Mouse (Mus musculus) CH12.LX (cell line): ENCODE measurements around the gene Fam71e1. TPM values are rescaled to one million over a fixed set of nuclear protein-coding genes. Genes with fewer than 3 reads are reported as not detected.

Experiments used
- DNase-seq: peaks from one replicate; pipeline ENCODE4 v3.0.0-alpha.2; 2013; ENCODE audit errors: extremely low read depth
- H3K27ac ChIP-seq: 2 replicates; pipeline ENCODE4 v1.5.1; 2012; ENCODE audit warnings: low read depth, mild to moderate bottlenecking, control low read depth, moderate library complexity; ENCODE audit not compliant: insufficient read depth
- H3K27me3 ChIP-seq: replicated peaks from 2 replicates; pipeline ENCODE3; 2012; ENCODE audit warnings: inconsistent platforms
- H3K36me3 ChIP-seq, 2 experiments: replicated peaks in 1 of 2; 2 replicates each; pipeline versions ENCODE3 to v1.6.1; 2012; ENCODE audit warnings: inconsistent platforms in 1 of 2, low read length in 1 of 2, mild to moderate bottlenecking in 1 of 2, mixed read lengths in 1 of 2, moderate library complexity in 1 of 2; ENCODE audit not compliant: control insufficient read depth in 1 of 2, insufficient read depth in 1 of 2
- H3K4me1 ChIP-seq, 2 experiments: 2 replicates each; pipeline ENCODE4 v1.6.1; 2012; ENCODE audit warnings: inconsistent platforms in 1 of 2, moderate library complexity in 1 of 2; ENCODE audit not compliant: insufficient read depth in 2 of 2, control insufficient read depth in 1 of 2
- H3K4me2 ChIP-seq: 2 replicates; pipeline ENCODE4 v1.6.1; 2012; ENCODE audit warnings: low read depth, mild to moderate bottlenecking, control low read depth; ENCODE audit not compliant: poor library complexity, insufficient read depth, severe bottlenecking
- H3K4me3 ChIP-seq, 3 experiments: fragments of 150-350 bp in 1 of 3; sonication (generic) in 1 of 3; replicated peaks in 1 of 3; 2 replicates each; pipeline versions ENCODE3 to v1.5.1; 2011 to 2012; ENCODE audit warnings: low read depth in 2 of 3, low read length in 2 of 3, mild to moderate bottlenecking in 2 of 3, moderate library complexity in 2 of 3, control low read depth in 1 of 3, improper control_type of control experiment in 1 of 3, inconsistent platforms in 1 of 3, mixed read lengths in 1 of 3; ENCODE audit not compliant: poor library complexity in 1 of 3
- H3K79me2 ChIP-seq: replicated peaks from 2 replicates; pipeline ENCODE4 v1.6.1; 2012; ENCODE audit warnings: mild to moderate bottlenecking, moderate library complexity; ENCODE audit not compliant: control insufficient read depth, poor library complexity, insufficient read depth, severe bottlenecking; ENCODE audit errors: extremely low read depth
- H3K9ac ChIP-seq: 2 replicates; pipeline ENCODE4 v1.6.1; 2012; ENCODE audit warnings: low read depth, mild to moderate bottlenecking, control low read depth, moderate library complexity; ENCODE audit not compliant: insufficient read depth
- H3K9me3 ChIP-seq: replicated peaks from 2 replicates; pipeline ENCODE3; 2012; ENCODE audit warnings: low read length, inconsistent platforms, mixed read lengths
- CHD2 ChIP-seq: IDR thresholded peaks from 2 replicates; pipeline ENCODE4 v1.6.1; 2011; ENCODE audit warnings: low read length, improper control_type of control experiment
- CTCF ChIP-seq, 2 experiments: IDR thresholded peaks in 1 of 2; conservative IDR thresholded peaks in 1 of 2; 2 replicates each; pipeline ENCODE4 v1.5.1; 2011 to 2012; ENCODE audit warnings: low read depth in 2 of 2, low read length in 2 of 2, improper control_type of control experiment in 1 of 2, inconsistent platforms in 1 of 2, mild to moderate bottlenecking in 1 of 2, moderate library complexity in 1 of 2
- E2F4 ChIP-seq: IDR thresholded peaks from 2 replicates; pipeline ENCODE4 v1.6.1; 2011; ENCODE audit warnings: low read depth, low read length, improper control_type of control experiment; ENCODE audit not compliant: insufficient replicate concordance
- EP300 ChIP-seq: IDR thresholded peaks from 2 replicates; pipeline ENCODE4 v1.6.1; 2011; ENCODE audit warnings: low read length, improper control_type of control experiment
- ETS1 ChIP-seq: conservative IDR thresholded peaks from 2 replicates; pipeline ENCODE4 v1.6.1; 2012; ENCODE audit warnings: low read depth, mild to moderate bottlenecking, inconsistent platforms, low read length, improper control_type of control experiment, moderate library complexity
- GABPA ChIP-seq: IDR thresholded peaks from 2 replicates; pipeline ENCODE4 v1.6.1; 2012; ENCODE audit warnings: low read depth, low read length, improper control_type of control experiment, inconsistent platforms; ENCODE audit not compliant: insufficient replicate concordance
- IRF4 ChIP-seq: IDR thresholded peaks from 2 replicates; pipeline ENCODE4 v1.6.1; 2014; ENCODE audit warnings: low read depth, mild to moderate bottlenecking, inconsistent platforms, low read length, improper control_type of control experiment
- MAX ChIP-seq: IDR thresholded peaks from 2 replicates; pipeline ENCODE4 v1.6.1; 2011; ENCODE audit warnings: low read length, improper control_type of control experiment
- MEF2A ChIP-seq: IDR thresholded peaks from 2 replicates; pipeline ENCODE4 v1.6.1; 2014; ENCODE audit warnings: low read depth, mild to moderate bottlenecking, inconsistent platforms, low read length, improper control_type of control experiment, borderline replicate concordance
- NELFE ChIP-seq: IDR thresholded peaks from 2 replicates; pipeline ENCODE4 v1.6.1; 2011; ENCODE audit warnings: low read depth, low read length, improper control_type of control experiment
- PAX5 ChIP-seq: IDR thresholded peaks from 2 replicates; pipeline ENCODE4 v1.6.1; 2012; ENCODE audit warnings: low read length, inconsistent platforms, mixed read lengths
- POLR2A ChIP-seq: IDR thresholded peaks from 2 replicates; pipeline ENCODE4 v1.6.1; 2011; ENCODE audit warnings: low read depth, mild to moderate bottlenecking, improper control_type of control experiment, low read length
- POLR2AphosphoS2 ChIP-seq: IDR thresholded peaks from 2 replicates; pipeline ENCODE4 v1.6.1; 2011; ENCODE audit warnings: low read depth, low read length, improper control_type of control experiment
- RCOR1 ChIP-seq: conservative IDR thresholded peaks from 2 replicates; pipeline ENCODE4 v1.6.1; 2012; ENCODE audit warnings: low read depth, mild to moderate bottlenecking, inconsistent platforms, low read length, improper control_type of control experiment
- TBP ChIP-seq: conservative IDR thresholded peaks from 2 replicates; pipeline ENCODE4 v1.6.1; 2011; ENCODE audit warnings: low read depth, low read length, improper control_type of control experiment
- TCF12 ChIP-seq: IDR thresholded peaks from 2 replicates; pipeline ENCODE4 v1.6.1; 2014; ENCODE audit warnings: low read depth, mild to moderate bottlenecking, inconsistent platforms, low read length, improper control_type of control experiment
- UBTF ChIP-seq: IDR thresholded peaks from 2 replicates; pipeline ENCODE4 v1.6.1; 2012; ENCODE audit warnings: low read depth, mild to moderate bottlenecking, inconsistent platforms, low read length, improper control_type of control experiment, moderate library complexity
- ZMIZ1 ChIP-seq: IDR thresholded peaks from 2 replicates; pipeline ENCODE4 v1.6.1; 2012; ENCODE audit warnings: low read depth, mild to moderate bottlenecking, inconsistent platforms, low read length, improper control_type of control experiment
- ZNF384 ChIP-seq: IDR thresholded peaks from 2 replicates; pipeline ENCODE4 v1.6.1; 2012; ENCODE audit warnings: low read depth, low read length, improper control_type of control experiment, inconsistent platforms
- dilution Hi-C: fragments of 300-500 bp; cut with MboI; formaldehyde crosslinking; loops from 2 replicates; pipeline ENCODE4 v1.14.3; 2020; ENCODE audit warnings: low sequenced_read_pairs; ENCODE audit not compliant: extremely low pct_unique_long_range_greater_than_20kb, extremely low pct_ligation_motif_present
- in situ Hi-C: fragments of 300-500 bp; cut with MboI; formaldehyde crosslinking; loops from 3 replicates; pipeline ENCODE4 v1.14.3; 2019; ENCODE audit warnings: low sequenced_read_pairs, low pct_ligation_motif_present, low pct_unique_long_range_greater_than_20kb, mixed read lengths
- polyA plus RNA-seq: library from polyadenylated mRNA; unstranded; fragments of >175 nt; gene quantifications from 2 replicates; pipeline ENCODE4 v1.2.1, GENCODE M21; 2012; ENCODE audit warnings: low read depth; ENCODE audit not compliant: insufficient read length
- total RNA-seq, 2 experiments: library from RNA; depleted of rRNA; stranded (reverse); fragments of 300-350 nt in 1 of 2; fragments of >200 nt in 1 of 2; gene quantifications; 2 replicates each; pipeline ENCODE4 v1.2.3; 2012 to 2014

Fam71e1 gene
- total and polyA plus RNA-seq, 3 experiments = 0.39 to 1.2 TPM; not detected in 1

DNA sequence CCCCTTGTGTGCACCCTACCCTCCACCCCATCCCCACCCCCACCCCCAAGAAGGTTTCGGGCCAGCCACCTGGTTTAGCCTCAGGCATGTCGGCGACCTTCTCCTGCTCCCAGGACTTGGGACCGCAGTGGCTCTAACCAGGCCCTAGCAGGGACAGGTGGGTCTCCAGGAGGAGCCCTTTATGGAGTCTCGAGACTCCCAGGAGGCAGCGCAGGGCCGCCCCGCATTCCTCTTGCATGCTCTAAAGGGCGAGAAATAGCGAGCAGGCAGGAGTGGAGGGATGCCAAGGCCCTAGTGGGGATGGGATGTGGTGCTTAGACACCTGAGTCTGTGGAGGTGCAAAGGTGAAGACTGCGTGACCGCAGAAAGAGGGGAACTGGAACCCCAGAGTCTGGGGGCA is 28.1 kb downstream of the Fam71e1 start, which contains the start of gene Mybpc2:
Mybpc2 (minus strand) TSS at position 155 of the 400 bp plus-strand sequence.
- Histone ChIP-seq H3K27me3 (no peaks in the 10 kb centered on the region), H3K79me2 (peaks cover under 1% of the 10 kb centered on the region; the same call in 1 of the 2 replicates), H3K4me1 (peaks cover 24 to 57% of the 10 kb centered on the region in 2 experiments), H3K36me3 (peaks cover 16 to 50% of the 10 kb centered on the region in 2 experiments), H3K9ac (no peak within 1 kb of the TSS), H3K4me3 (no peak within 1 kb of the TSS), H3K27ac (no peak within 1 kb of the TSS), H3K4me2 (no peak within 1 kb of the TSS)
- no peak for DNase-seq
- in situ Hi-C loops (no loop called here), dilution Hi-C loops (no loop called here)
- TF ChIP-seq POLR2AphosphoS2 (0 out of 2 replicates have a peak, but pooled peaks have one; percentile 7), CHD2 (no peak)
- TF ChIP-seq, all 38 proteins: peak for 1
- no peaks in the 10 kb centered on the region for H3K9me3 ChIP-seq

DNA sequence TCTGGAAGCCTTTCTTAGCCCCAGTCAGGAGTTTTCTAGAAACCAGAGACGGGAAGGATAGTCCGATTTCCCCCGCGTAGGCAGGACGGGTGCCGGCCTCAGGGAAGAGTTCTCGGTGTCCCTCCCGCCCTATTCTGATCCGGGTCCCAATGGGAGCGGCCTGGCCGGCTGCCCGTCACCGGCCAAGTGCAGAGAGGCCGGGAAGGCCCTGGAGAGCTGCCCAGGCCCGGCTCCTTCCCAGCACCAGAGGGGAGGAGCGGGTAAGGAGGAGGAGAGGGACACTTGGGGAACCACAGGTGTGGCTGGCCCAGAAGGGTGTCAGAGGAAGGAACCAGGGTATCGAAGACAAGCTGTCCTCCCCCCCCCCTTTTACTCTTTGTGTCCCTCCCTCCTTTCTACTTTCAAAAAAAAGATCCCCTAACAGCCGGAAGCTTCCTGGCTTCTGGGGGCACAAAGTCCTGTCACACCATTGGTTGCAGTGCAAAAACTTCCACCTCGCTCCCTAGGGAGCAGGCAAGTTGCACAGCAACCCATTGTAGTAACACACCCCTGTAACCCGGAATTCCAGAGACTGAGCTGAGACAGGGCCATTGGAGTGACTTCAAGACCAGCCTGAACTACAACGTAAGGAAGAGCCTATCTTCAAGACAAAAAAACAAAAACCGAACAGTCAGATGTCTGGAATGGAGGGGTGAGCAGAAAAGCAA is 28.9 kb downstream of the Fam71e1 start:
- dilution Hi-C loops = no loop called here
- DNase-seq = peak; percentile 42
- no peak overlapping the region for H3K4me3 ChIP-seq
- H3K36me3 ChIP-seq = peaks cover 16 to 53% of the 10 kb centered on the region in 2 experiments
- no peaks in the 10 kb centered on the region for H3K9me3 ChIP-seq
- H3K9ac ChIP-seq = no peak overlapping the region
- TF ChIP-seq NELFE = no peak
- no peak for TF ChIP-seq TBP
- TF ChIP-seq UBTF = no peak
- TF ChIP-seq CTCF (conservative IDR thresholded peaks at IDR 0.05 in 1 of 2, IDR thresholded peaks at IDR 0.05 in 1 of 2; ENCODE audit: low read depth in 2 of 2, low read length in 2 of 2) = no peak
- no peak for TF ChIP-seq ETS1
- no peak for TF ChIP-seq EP300
- TF ChIP-seq MAX = no peak
- no peak for TF ChIP-seq TCF12
- TF ChIP-seq RCOR1 = no peak
- no peak for TF ChIP-seq E2F4
- TF ChIP-seq ZMIZ1 = peak; percentile 65
- no peak for TF ChIP-seq GABPA
- no peak for TF ChIP-seq POLR2A
- TF ChIP-seq CHD2 = peak; percentile 52; the same call in 1 of the 2 replicates
- no peak for TF ChIP-seq PAX5
- peak; percentile 66 for TF ChIP-seq ZNF384
- peak; percentile 87 for TF ChIP-seq POLR2AphosphoS2
- TF ChIP-seq IRF4 = no peak
- no peak for TF ChIP-seq MEF2A
- TF ChIP-seq, all 38 proteins: peak for 4
- H3K27me3 ChIP-seq = no peaks in the 10 kb centered on the region
- H3K27ac ChIP-seq = no peak overlapping the region
- in situ Hi-C loops = no loop called here
- H3K4me2 ChIP-seq = no peak overlapping the region
- peaks cover 8% of the 10 kb centered on the region for H3K79me2 ChIP-seq
- H3K4me1 ChIP-seq = peaks cover 24 to 57% of the 10 kb centered on the region in 2 experiments
